Mouse (Mus musculus): Measurements from ENCODE around the gene Ercc6l2.

Gene Ercc6l2

GRCm38 (mm10) chr13:63936369-63936768 is 121.3 kb downstream of the Ercc6l2 start:
- no peak for DNase-seq

- no peak for DNase-seq
Measured at GRCm38 (mm10) chr13:63940257-63940656, 125.2 kb downstream of the Ercc6l2 start.

GRCm38 (mm10) chr13:63941170-63941569 is 126.1 kb downstream of the Ercc6l2 start:
- DNase-seq = no peak

- DNase-seq = no peak
Measured at GRCm38 (mm10) chr13:63943605-63944004, 128.6 kb downstream of the Ercc6l2 start.

- DNase-seq = no peak
Measured at GRCm38 (mm10) chr13:63944344-63945021, 129.4 kb downstream of the Ercc6l2 start.
